Mouse (Mus musculus): ENCODE data around the gene Fam169b.
A peak's percentile ranks its signal among the peaks of the same experiment; 100 is the strongest.

Fam169b gene

GRCm38 (mm10) chr7:68273515-68273914 lies at the start of gene Fam169b:
Fam169b (plus strand) TSS chr7:68273839.
- DNase-seq (ENCODE audit: low read depth, low spot score), result no peak

- no peak for DNase-seq (ENCODE audit: low read depth, low spot score)
Measured at GRCm38 (mm10) chr7:68224006-68224405, 49.6 kb upstream of the Fam169b start.

- no peak for DNase-seq (ENCODE audit: low read depth, low spot score)
Measured at GRCm38 (mm10) chr7:68225427-68226054, 48.1 kb upstream of the Fam169b start.

- no peak for DNase-seq (ENCODE audit: low read depth, low spot score)
Measured at GRCm38 (mm10) chr7:68227021-68227420, 46.6 kb upstream of the Fam169b start.

- no peak for DNase-seq (ENCODE audit: low read depth, low spot score)
Measured at GRCm38 (mm10) chr7:68227621-68228020, 46.0 kb upstream of the Fam169b start.

- no peak for DNase-seq (ENCODE audit: low read depth, low spot score)
Measured at GRCm38 (mm10) chr7:68228491-68228890, 45.1 kb upstream of the Fam169b start.

GRCm38 (mm10) chr7:68230831-68231230 lies 42.8 kb upstream of the Fam169b start:
- DNase-seq (ENCODE audit: low read depth, low spot score), result no peak

DNA sequence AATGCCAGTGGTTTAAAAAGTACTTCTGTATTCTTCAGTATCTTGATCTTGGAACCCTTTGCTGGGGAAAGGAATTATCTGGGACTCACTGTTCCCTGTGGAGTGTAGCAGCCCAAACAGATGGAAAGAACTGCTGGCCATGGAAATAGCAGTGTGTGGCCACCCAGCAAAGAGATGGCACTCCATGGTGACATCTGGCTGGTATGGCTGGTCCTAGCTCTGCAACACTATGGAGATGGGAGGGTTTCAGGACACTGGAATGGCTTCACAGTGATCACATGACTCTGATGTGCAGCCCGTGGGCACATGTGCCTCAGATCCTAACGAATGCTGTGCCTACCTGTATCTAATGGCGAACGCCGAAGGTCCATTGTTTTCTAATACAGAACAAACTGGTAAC lies 41.1 kb upstream of the Fam169b start:
- DNase-seq (ENCODE audit: low read depth, low spot score), result no peak

- peak; percentile 8 for DNase-seq (ENCODE audit: low read depth, low spot score)
Measured at GRCm38 (mm10) chr7:68233619-68234223, 39.9 kb upstream of the Fam169b start.

GRCm38 (mm10) chr7:68236817-68237216 lies 36.8 kb upstream of the Fam169b start:
- no peak for DNase-seq (ENCODE audit: low read depth, low spot score)

- no peak for DNase-seq (ENCODE audit: low read depth, low spot score)
Measured at GRCm38 (mm10) chr7:68239220-68239827, 34.3 kb upstream of the Fam169b start.

DNA sequence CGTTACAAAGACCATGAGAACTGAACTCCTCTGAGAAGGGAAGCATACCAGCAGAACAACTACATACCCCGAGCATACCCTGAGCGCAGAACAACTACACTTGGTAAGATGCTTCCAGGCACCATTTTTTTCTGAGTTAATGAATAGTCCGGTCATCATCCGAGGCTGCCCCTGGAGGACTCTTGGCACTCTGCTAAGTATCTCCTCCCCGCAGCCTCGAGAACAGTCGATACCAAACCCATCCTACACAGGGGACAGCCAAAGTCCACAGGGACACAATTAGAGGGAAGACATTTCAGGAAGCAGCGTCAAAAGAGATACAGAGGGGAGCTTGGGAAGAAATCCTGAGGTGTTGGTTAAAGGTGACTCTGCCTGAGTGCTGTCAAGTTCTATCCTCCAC lies 32.4 kb upstream of the Fam169b start:
- DNase-seq (ENCODE audit: low read depth, low spot score), result no peak

GRCm38 (mm10) chr7:68245681-68246080 lies 28.0 kb upstream of the Fam169b start:
- no peak for DNase-seq (ENCODE audit: low read depth, low spot score)

DNA sequence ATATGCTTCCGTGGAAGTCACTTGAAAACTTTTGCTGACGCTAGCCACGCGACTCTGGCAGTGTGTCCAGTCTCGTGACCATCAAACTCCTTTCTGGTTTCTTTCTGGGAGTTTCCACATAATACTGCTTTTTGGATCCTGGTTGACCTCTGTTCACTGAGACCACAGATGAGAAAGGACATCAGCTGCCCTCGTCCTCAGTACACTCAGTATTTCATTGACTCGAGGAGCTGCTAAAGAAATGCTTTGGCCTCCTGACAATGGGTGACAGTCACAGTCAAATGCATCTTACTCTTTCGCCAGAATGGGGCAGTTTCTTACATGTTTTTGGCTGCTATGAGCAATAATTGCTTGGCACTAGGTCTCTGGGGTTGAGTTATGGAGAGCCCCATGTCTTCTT lies 27.4 kb upstream of the Fam169b start:
- no peak for DNase-seq (ENCODE audit: low read depth, low spot score)

GRCm38 (mm10) chr7:68250411-68250810 lies 23.2 kb upstream of the Fam169b start:
- no peak for DNase-seq (ENCODE audit: low read depth, low spot score)

GRCm38 (mm10) chr7:68250902-68251301 lies 22.7 kb upstream of the Fam169b start:
- no peak for DNase-seq (ENCODE audit: low read depth, low spot score)

GRCm38 (mm10) chr7:68257767-68258166 lies 15.9 kb upstream of the Fam169b start:
- DNase-seq (ENCODE audit: low read depth, low spot score), result no peak

DNA sequence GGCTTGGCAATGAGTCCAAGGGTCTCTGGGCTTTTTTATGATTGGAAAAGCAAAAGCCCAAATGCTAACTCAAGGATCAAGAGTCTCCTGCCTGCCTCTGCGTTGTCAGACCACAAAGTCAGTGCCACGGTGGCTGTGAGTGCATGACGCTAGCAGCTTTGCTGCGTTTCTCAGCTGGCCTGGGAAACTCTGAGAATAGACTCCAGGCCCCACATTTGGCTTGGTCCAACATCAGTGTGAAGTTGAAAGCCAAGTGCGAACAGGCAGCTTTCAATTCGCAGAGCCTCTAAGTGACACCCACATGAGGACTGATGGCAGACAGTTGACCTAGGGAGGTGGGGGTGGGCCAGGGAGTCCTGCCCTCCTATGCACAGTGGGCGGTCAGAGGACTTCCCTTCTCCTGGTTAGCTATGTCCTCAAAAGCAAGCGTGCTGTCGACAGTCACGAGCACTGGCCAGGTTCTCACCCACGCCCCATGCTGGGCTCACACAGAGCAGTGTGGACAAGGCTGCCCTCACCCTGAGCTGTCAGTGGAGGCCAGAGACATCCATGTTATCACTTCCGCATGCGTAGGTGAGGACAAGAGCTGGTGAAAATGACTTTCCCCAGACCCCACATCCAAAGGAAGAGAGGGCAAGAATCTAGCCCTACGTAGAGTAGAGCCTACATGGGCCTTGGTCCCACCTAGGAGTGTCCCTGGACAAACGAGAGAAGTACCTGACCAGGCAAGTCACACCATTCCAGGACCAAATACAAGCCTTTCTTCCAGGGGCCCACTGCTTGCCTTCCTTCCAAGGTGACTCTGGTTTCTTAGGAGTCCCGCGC lies 15.1 kb upstream of the Fam169b start:
- no peak for DNase-seq (ENCODE audit: low read depth, low spot score)

DNA sequence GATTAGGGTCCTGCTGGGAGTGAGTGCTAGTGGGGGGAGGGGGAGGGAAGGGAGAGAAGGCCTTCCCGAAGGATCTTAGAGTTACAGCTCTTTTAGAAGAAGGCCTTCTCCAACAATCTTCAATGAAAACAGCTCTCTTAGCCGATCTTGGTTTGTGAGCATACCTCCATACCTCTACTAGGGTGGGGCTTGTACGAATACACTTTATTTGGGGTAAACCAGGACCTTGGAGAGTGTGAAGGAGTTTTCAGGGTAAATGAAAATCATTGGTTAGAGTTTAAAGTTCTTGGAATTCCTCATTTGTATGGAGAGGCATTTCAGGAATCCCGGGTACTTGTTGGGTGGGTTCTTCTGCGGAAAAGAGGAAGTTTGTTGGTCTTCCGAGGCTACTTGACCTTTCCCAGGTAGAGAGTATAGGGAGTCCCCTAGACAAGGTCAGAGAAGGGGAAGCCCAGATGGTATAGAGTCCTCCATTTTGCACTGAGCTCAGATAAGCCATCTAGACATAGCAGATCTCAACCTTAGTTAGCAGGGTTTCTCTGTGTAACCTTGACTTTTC lies 14.0 kb upstream of the Fam169b start:
- DNase-seq (ENCODE audit: low read depth, low spot score), result no peak

DNA sequence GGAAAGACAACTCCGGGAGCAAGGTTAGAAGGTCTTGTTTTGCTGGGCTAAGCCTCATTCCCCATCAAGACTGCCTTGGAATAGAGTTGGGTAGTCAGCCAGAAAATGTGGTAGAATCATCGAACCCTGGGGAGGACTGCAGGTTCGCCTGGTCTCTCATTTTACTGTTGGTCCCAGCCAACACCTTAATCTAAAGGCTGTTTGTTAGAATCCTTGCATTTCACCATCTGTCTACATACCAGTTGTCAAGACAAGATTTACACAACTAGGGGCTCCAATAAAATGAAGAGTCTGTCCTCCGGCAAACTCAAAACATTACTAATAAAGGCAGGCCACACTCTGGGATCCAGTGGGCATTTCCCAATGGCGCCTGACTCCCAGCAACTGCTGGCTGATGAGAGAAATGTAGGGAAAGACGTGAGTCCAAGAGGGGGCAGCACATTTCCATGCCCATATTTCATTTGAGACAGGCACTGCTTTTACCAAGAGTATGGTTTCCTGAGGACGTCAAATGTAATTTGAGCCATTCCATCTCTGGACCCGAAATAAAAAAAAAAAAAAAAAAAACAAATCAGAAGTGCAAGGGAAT lies 10.9 kb upstream of the Fam169b start:
- no peak for DNase-seq (ENCODE audit: low read depth, low spot score)

DNA sequence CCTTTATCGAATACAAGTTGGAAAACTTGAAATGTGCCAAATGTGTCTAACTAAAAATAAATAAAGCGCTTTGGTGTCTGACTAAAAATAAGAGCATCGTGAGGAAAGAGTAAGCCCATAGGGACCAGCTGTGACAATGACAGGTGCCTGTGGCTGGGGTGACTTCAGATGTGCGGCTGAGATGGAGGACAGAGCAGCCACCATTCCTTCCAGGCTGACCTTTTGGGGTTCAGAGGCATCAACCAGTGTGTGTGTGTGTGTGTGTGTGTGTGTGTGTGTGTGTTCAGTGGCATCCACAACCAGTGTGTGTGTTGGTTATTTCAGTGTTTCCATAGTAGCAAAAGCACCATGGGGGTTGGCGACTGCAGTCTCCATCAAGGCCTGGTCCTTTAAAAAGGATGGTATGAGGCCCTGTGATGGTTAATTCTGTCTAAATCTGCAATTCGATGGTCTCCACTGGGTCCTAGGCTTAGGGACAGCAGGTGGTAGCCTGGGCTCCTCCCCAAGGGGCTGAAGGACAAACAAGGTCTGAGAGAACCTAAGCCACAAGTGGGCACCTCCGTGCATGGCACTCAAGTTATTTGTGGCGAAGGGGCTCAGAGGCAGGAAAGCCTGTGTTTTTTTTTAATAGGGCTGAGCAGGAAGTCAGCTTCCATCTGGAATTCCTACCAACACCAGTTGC lies 10.2 kb upstream of the Fam169b start:
- DNase-seq (ENCODE audit: low read depth, low spot score), result no peak

Measured in embryo, embryonic 11.5 days (tissue).